Mouse (Mus musculus): ENCODE data around the gene Akr1b7. TPM values are rescaled to one million over a fixed set of nuclear protein-coding genes. Genes with fewer than 3 reads are reported as not detected.
"Not testable (repeated sequence)": the region's sequence is repeated elsewhere in the genome, so short reads cannot be mapped to it uniquely, and the experiment has no call there.

Gene Akr1b7
- total RNA-seq, 1 experiment = not detected

GRCm38 (mm10) chr6:34412688-34413087, 554 bp downstream of the Akr1b7 start:
- Histone ChIP-seq H3K9ac (ENCODE audit: insufficient read depth, low read depth, low read length, poor library complexity, severe bottlenecking) (no peak overlapping the region), H3K27ac (ENCODE audit: insufficient read depth, low read depth, low read length, poor library complexity, severe bottlenecking) (no peak overlapping the region), H3K9me3 (ENCODE audit: control insufficient read depth, insufficient read depth, low read depth, low read length) (no peaks in the 10 kb centered on the region), H3K4me3 (ENCODE audit: insufficient read depth in 1 of 2, low read depth in 1 of 2, low read length in 2 of 2, poor library complexity in 1 of 2, severe bottlenecking in 1 of 2) (no peak overlapping the region), H3K4me1 (ENCODE audit: control insufficient read depth in 2 of 2, insufficient read depth in 2 of 2, low read length in 2 of 2, poor library complexity in 1 of 2) (no peaks in the 10 kb centered on the region; a peak in 1 of 4 replicates), H3K36me3 (ENCODE audit: control insufficient read depth, insufficient read depth, low read length, poor library complexity, severe bottlenecking) (no peaks in the 10 kb centered on the region)
- no peak for DNase-seq (ENCODE audit: low read depth, low spot score)
- no peak for TF ChIP-seq CHD2 (IDR thresholded peaks at IDR 0.05; ENCODE audit: low read depth, low read length)
- TF ChIP-seq ZNF384 (IDR thresholded peaks at IDR 0.05; ENCODE audit: low read depth, low read length) = no peak
- no peak for TF ChIP-seq MAFK (IDR thresholded peaks at IDR 0.05; ENCODE audit: insufficient read depth, low read depth, low read length)
- no peak for TF ChIP-seq ZC3H11A (IDR thresholded peaks at IDR 0.05; ENCODE audit: borderline replicate concordance, low read depth, low read length)
- no peak for TF ChIP-seq HCFC1 (IDR thresholded peaks at IDR 0.05; ENCODE audit: borderline replicate concordance, insufficient read depth, low read length)
- in situ Hi-C loops (cut with MboI; ENCODE audit: low sequenced_read_pairs in 2 of 2, unreplicated experiment in 2 of 2) = no loop called here

- H3K9ac ChIP-seq (ENCODE audit: insufficient read depth, low read depth, low read length, poor library complexity, severe bottlenecking); H3K27ac ChIP-seq (ENCODE audit: insufficient read depth, low read depth, low read length, poor library complexity, severe bottlenecking); H3K9me3 ChIP-seq (ENCODE audit: control insufficient read depth, insufficient read depth, low read depth, low read length); DNase-seq (ENCODE audit: low read depth, low spot score); in situ Hi-C loops (cut with MboI; ENCODE audit: low sequenced_read_pairs in 2 of 2, unreplicated experiment in 2 of 2); H3K36me3 ChIP-seq (ENCODE audit: control insufficient read depth, insufficient read depth, low read length, poor library complexity, severe bottlenecking); H3K4me1 ChIP-seq (ENCODE audit: control insufficient read depth in 2 of 2, insufficient read depth in 2 of 2, low read length in 2 of 2, poor library complexity in 1 of 2); H3K4me3 ChIP-seq (ENCODE audit: insufficient read depth in 1 of 2, low read depth in 1 of 2, low read length in 2 of 2, poor library complexity in 1 of 2, severe bottlenecking in 1 of 2): not testable (repeated sequence)
Observed at GRCm38 (mm10) chr6:34413386-34413785, 1.3 kb downstream of the Akr1b7 start.

GRCm38 (mm10) chr6:34416521-34416920, 4.4 kb downstream of the Akr1b7 start:
- Histone ChIP-seq H3K4me3 (ENCODE audit: insufficient read depth in 1 of 2, low read depth in 1 of 2, low read length in 2 of 2, poor library complexity in 1 of 2, severe bottlenecking in 1 of 2) (no peak overlapping the region), H3K27ac (ENCODE audit: insufficient read depth, low read depth, low read length, poor library complexity, severe bottlenecking) (no peak overlapping the region), H3K9ac (ENCODE audit: insufficient read depth, low read depth, low read length, poor library complexity, severe bottlenecking) (no peak overlapping the region), H3K4me1 (ENCODE audit: control insufficient read depth in 2 of 2, insufficient read depth in 2 of 2, low read length in 2 of 2, poor library complexity in 1 of 2) (no peaks in the 10 kb centered on the region; a peak in 1 of 4 replicates), H3K9me3 (ENCODE audit: control insufficient read depth, insufficient read depth, low read depth, low read length) (no peaks in the 10 kb centered on the region), H3K36me3 (ENCODE audit: control insufficient read depth, insufficient read depth, low read length, poor library complexity, severe bottlenecking) (no peaks in the 10 kb centered on the region)
- TF ChIP-seq MAFK (IDR thresholded peaks at IDR 0.05; ENCODE audit: insufficient read depth, low read depth, low read length) = no peak
- TF ChIP-seq CHD2 (IDR thresholded peaks at IDR 0.05; ENCODE audit: low read depth, low read length) = no peak
- TF ChIP-seq HCFC1 (IDR thresholded peaks at IDR 0.05; ENCODE audit: borderline replicate concordance, insufficient read depth, low read length) = no peak
- TF ChIP-seq ZNF384 (IDR thresholded peaks at IDR 0.05; ENCODE audit: low read depth, low read length) = no peak
- TF ChIP-seq ZC3H11A (IDR thresholded peaks at IDR 0.05; ENCODE audit: borderline replicate concordance, low read depth, low read length) = no peak
- no peak for DNase-seq (ENCODE audit: low read depth, low spot score)
- in situ Hi-C loops (cut with MboI; ENCODE audit: low sequenced_read_pairs in 2 of 2, unreplicated experiment in 2 of 2) = no loop called here

- DNase-seq (ENCODE audit: low read depth, low spot score) = no peak
- in situ Hi-C loops (cut with MboI; ENCODE audit: low sequenced_read_pairs in 2 of 2, unreplicated experiment in 2 of 2) = no loop called here
- Histone ChIP-seq H3K9me3 (ENCODE audit: control insufficient read depth, insufficient read depth, low read depth, low read length) (no peaks in the 10 kb centered on the region), H3K36me3 (ENCODE audit: control insufficient read depth, insufficient read depth, low read length, poor library complexity, severe bottlenecking) (no peaks in the 10 kb centered on the region), H3K4me3 (ENCODE audit: insufficient read depth in 1 of 2, low read depth in 1 of 2, low read length in 2 of 2, poor library complexity in 1 of 2, severe bottlenecking in 1 of 2) (no peak overlapping the region), H3K4me1 (ENCODE audit: control insufficient read depth in 2 of 2, insufficient read depth in 2 of 2, low read length in 2 of 2, poor library complexity in 1 of 2) (no peaks in the 10 kb centered on the region), H3K9ac (ENCODE audit: insufficient read depth, low read depth, low read length, poor library complexity, severe bottlenecking) (no peak overlapping the region), H3K27ac (ENCODE audit: insufficient read depth, low read depth, low read length, poor library complexity, severe bottlenecking) (no peak overlapping the region)
- TF ChIP-seq MAFK (IDR thresholded peaks at IDR 0.05; ENCODE audit: insufficient read depth, low read depth, low read length) (no peak), ZC3H11A (IDR thresholded peaks at IDR 0.05; ENCODE audit: borderline replicate concordance, low read depth, low read length) (no peak), HCFC1 (IDR thresholded peaks at IDR 0.05; ENCODE audit: borderline replicate concordance, insufficient read depth, low read length) (no peak), CHD2 (IDR thresholded peaks at IDR 0.05; ENCODE audit: low read depth, low read length) (no peak), ZNF384 (IDR thresholded peaks at IDR 0.05; ENCODE audit: low read depth, low read length) (0 out of 2 replicates have a peak, but pooled peaks have one; percentile 5)
Observed at GRCm38 (mm10) chr6:34419071-34419470, 6.9 kb downstream of the Akr1b7 start.

- in situ Hi-C loops (cut with MboI; ENCODE audit: low sequenced_read_pairs in 2 of 2, unreplicated experiment in 2 of 2) = no loop called here
- no peak for DNase-seq (ENCODE audit: low read depth, low spot score)
- Histone ChIP-seq H3K27ac (ENCODE audit: insufficient read depth, low read depth, low read length, poor library complexity, severe bottlenecking) (no peak overlapping the region), H3K4me1 (ENCODE audit: control insufficient read depth in 2 of 2, insufficient read depth in 2 of 2, low read length in 2 of 2, poor library complexity in 1 of 2) (no peaks in the 10 kb centered on the region; a peak in 1 of 4 replicates), H3K9ac (ENCODE audit: insufficient read depth, low read depth, low read length, poor library complexity, severe bottlenecking) (no peak overlapping the region), H3K9me3 (ENCODE audit: control insufficient read depth, insufficient read depth, low read depth, low read length) (no peaks in the 10 kb centered on the region), H3K4me3 (ENCODE audit: insufficient read depth in 1 of 2, low read depth in 1 of 2, low read length in 2 of 2, poor library complexity in 1 of 2, severe bottlenecking in 1 of 2) (no peak overlapping the region), H3K36me3 (ENCODE audit: control insufficient read depth, insufficient read depth, low read length, poor library complexity, severe bottlenecking) (no peaks in the 10 kb centered on the region)
- no peak for TF ChIP-seq ZNF384 (IDR thresholded peaks at IDR 0.05; ENCODE audit: low read depth, low read length)
- no peak for TF ChIP-seq ZC3H11A (IDR thresholded peaks at IDR 0.05; ENCODE audit: borderline replicate concordance, low read depth, low read length)
- no peak for TF ChIP-seq HCFC1 (IDR thresholded peaks at IDR 0.05; ENCODE audit: borderline replicate concordance, insufficient read depth, low read length)
- no peak for TF ChIP-seq MAFK (IDR thresholded peaks at IDR 0.05; ENCODE audit: insufficient read depth, low read depth, low read length)
- no peak for TF ChIP-seq CHD2 (IDR thresholded peaks at IDR 0.05; ENCODE audit: low read depth, low read length)
Observed at GRCm38 (mm10) chr6:34439006-34439405, 26.9 kb downstream of the Akr1b7 start.

Data from ES-E14 (cell line).